Mouse (Mus musculus): ENCODE data around the gene Ppp2r5a.

DNA sequence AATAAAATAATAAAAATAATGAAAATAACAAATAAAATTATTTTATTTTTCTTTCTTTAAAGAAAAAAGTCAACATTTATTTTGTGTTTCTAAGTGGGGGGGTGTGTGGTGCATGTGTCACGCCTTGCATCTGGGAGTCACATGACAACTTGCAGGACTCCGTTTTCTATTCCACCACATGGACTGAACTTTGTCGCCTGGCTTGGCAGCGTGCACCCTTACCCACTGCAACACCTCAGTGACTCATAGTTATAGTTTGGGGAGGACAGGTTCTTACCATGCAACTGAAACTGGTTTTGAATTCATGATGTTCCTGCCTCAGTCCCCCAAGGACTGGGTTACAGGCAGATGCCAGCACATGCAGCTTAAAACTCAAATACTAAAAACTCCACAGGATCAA lies 34.9 kb downstream of the Ppp2r5a start:
- TF ChIP-seq EP300 (IDR thresholded peaks at IDR 0.05; ENCODE audit: low read depth) (no peak), CTCF (IDR thresholded peaks at IDR 0.05; ENCODE audit: low read depth) (no peak)
